Mouse (Mus musculus) lung, embryonic 16.5 days (tissue): ENCODE measurements around the gene Mief1. TPM values are rescaled to one million over a fixed set of nuclear protein-coding genes. Genes with fewer than 3 reads are reported as not detected.

Experiments
- ATAC-seq: fragments of 200-750 bp; cut with Nextera tagmentation; 2 replicates; pipeline ENCODE4 v1.8.0; 2017; ENCODE audit warnings: low read depth, mild to moderate bottlenecking, moderate library complexity
- H3K27ac ChIP-seq: fragments of 300-500 bp; sonication (generic); 2 replicates; pipeline ENCODE4 v1.5.1; 2014; ENCODE audit warnings: mild to moderate bottlenecking, control low read depth, low read length
- H3K27me3 ChIP-seq: fragments of 300-500 bp; sonication (generic); 2 replicates; pipeline ENCODE4 v1.6.1; 2014; ENCODE audit warnings: low read depth, low read length, mixed read lengths; ENCODE audit not compliant: control insufficient read depth, insufficient read depth
- H3K36me3 ChIP-seq: fragments of 300-500 bp; sonication (generic); 2 replicates; pipeline ENCODE4 v1.6.1; 2014; ENCODE audit warnings: low read length; ENCODE audit not compliant: control insufficient read depth, insufficient read depth
- H3K4me1 ChIP-seq: fragments of 300-500 bp; sonication (generic); replicated peaks from 2 replicates; pipeline ENCODE4 v1.6.1; 2014; ENCODE audit warnings: low read length, mixed read lengths; ENCODE audit not compliant: control insufficient read depth, insufficient read depth
- H3K4me2 ChIP-seq: fragments of 300-500 bp; sonication (generic); 2 replicates; pipeline ENCODE4 v1.6.1; 2014; ENCODE audit warnings: low read depth, low read length, control low read depth
- H3K4me3 ChIP-seq: fragments of 300-500 bp; sonication (generic); 2 replicates; pipeline ENCODE4 v1.5.1; 2014; ENCODE audit warnings: mild to moderate bottlenecking, low read length, control low read depth
- H3K9ac ChIP-seq: fragments of 300-500 bp; sonication (generic); 2 replicates; pipeline ENCODE4 v1.6.1; 2014; ENCODE audit warnings: low read length, control low read depth
- H3K9me3 ChIP-seq: fragments of 300-500 bp; sonication (generic); 2 replicates; pipeline ENCODE4 v1.6.1; 2016; ENCODE audit warnings: low read length; ENCODE audit not compliant: control insufficient read depth
- WGBS: fragments of 180-500 bp; shearing (Covaris S2); extraction: QIAGEN DNeasy Blood & Tissue Kit; methylation state at CpG from one replicate; pipeline ENCODE4 v1.1.7; 2014; 5-methylcytosine and 5-hydroxymethylcytosine counted together
- polyA plus RNA-seq: library from polyadenylated mRNA; unstranded; fragments of >200 nt; fragmentation: Nextera tagmentation; extraction: Ambion mirVana; gene quantifications from 2 replicates; pipeline ENCODE4 v1.2.1, GENCODE M21; 2015

The Mief1 gene
- polyA plus RNA-seq, 1 experiment from 2014 or later = 28.4 TPM

DNA sequence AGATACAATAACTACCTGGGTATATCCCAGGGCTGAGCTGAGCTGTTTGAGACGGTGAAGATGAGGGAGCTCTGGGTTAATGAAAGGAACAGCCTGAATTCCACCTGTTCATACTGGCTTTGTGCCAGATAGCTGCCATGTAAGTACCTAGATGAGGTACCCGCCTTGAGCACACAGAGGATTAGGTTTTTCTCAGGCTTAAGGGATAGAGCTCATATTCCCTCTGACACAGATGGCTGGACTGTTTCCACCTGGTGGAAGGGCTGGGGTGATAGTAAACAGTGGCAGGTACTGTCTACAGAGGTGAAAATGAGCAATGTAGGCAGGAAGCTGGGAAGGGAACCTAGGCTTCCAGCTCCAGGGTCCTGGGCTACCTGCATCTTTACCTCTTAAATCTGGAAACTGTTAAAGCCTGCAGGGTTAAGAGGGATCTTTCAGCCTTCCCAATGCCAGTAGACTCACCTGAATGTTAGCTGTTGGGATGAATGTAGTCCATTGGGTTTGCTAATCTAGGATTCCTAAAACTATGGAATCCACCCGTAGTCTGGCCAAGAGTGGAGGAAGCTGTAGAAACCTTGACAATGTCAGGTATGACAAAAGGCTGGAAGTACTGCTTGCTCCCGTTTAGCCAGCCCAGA lies 23.9 kb downstream of the Mief1 start:
- Histone ChIP-seq H3K4me1 (peaks cover 25% of the 10 kb centered on the region), H3K27ac (peak overlapping the region; percentile 48), H3K4me2 (peak overlapping the region; percentile 95), H3K27me3 (no peaks in the 10 kb centered on the region), H3K9ac (no peak overlapping the region), H3K36me3 (peaks cover 26% of the 10 kb centered on the region), H3K4me3 (0 out of 2 replicates have a peak overlapping the region, but pooled peaks have one; percentile 2), H3K9me3 (no peaks in the 10 kb centered on the region)
- WGBS = 20% methylated on average over 4 of the region's 4 CpGs
- ATAC-seq = no peak

DNA sequence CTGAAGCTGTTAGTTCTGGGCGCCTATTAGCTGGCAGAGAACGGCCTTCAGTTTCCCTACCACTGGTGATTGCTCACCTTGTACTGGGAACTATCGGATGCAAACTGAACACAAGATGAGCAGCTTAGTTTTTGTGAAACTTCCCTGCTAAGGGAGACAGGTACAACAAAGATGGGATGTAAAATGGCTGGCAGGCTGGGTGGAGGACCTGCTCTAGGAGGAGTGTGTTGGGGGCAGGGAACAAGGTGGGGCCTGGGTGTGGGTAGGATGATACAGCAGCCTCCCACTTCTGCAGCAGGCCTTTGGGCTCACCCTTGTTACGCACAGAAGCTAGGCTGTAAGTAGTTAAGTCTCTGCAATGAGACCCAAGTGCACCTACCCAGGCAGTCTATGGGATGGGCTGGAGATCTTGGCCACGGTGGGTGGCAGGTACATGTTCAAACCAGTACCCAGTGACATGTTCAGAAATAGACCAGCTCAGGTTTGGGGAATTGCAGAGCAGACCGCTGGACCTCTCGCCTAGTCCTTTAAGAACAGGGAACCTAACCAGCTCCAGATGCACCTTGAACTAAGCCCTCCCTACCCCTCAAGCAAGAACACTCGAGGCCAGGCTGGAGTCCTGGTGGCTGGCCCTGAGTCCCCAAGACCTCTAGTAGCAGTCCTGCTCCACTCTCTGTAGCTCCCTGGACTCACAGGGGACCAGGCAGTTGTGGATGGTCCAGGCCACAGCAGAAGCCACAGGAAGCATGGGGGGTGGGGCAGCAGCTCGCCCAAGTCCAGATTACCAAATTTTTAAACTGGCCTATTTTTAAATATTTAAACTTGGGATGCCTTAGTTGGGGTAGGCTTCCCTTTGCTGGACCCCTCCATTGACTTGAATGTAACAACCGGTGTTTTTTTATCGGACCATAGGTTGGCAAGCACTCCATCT lies 24.7 kb downstream of the Mief1 start:
- 55% methylated on average over 11 of the region's 11 CpGs for WGBS
- no peak overlapping the region for H3K9ac ChIP-seq
- no peak overlapping the region for H3K4me2 ChIP-seq

GRCm38 (mm10) chr15:80259406-80260045 lies 25.7 kb downstream of the Mief1 start:
- Histone ChIP-seq H3K27ac (0 out of 2 replicates have a peak overlapping the region, but pooled peaks have one; percentile 20), H3K27me3 (no peaks in the 10 kb centered on the region), H3K4me2 (no peak overlapping the region), H3K9ac (no peak overlapping the region), H3K4me3 (no peak overlapping the region), H3K9me3 (no peaks in the 10 kb centered on the region), H3K4me1 (peaks cover 23% of the 10 kb centered on the region), H3K36me3 (peaks cover 26% of the 10 kb centered on the region)
- ATAC-seq = no peak
- WGBS = 73% methylated on average over 8 of the region's 8 CpGs

More for the DNA sequence above, 24.7 kb downstream of the Mief1 start:
- Histone ChIP-seq H3K4me1 (peaks cover 31% of the 10 kb centered on the region), H3K36me3 (peaks cover 26% of the 10 kb centered on the region), H3K4me3 (0 out of 2 replicates have a peak overlapping the region, but pooled peaks have one; percentile 2), H3K27ac (peak overlapping the region; percentile 48), H3K27me3 (no peaks in the 10 kb centered on the region), H3K9me3 (no peaks in the 10 kb centered on the region)
- no peak for ATAC-seq

- 8% methylated on average over 3 of the region's 3 CpGs for whole genome bisulfite sequencing
- no peaks in the 10 kb centered on the region for H3K9me3 ChIP-seq
- H3K4me1 ChIP-seq = peaks cover 25% of the 10 kb centered on the region
- H3K4me3 ChIP-seq = no peak overlapping the region
- no peak overlapping the region for H3K9ac ChIP-seq
- peaks cover 26% of the 10 kb centered on the region for H3K36me3 ChIP-seq
- no peak for ATAC-seq
- no peaks in the 10 kb centered on the region for H3K27me3 ChIP-seq
- no peak overlapping the region for H3K27ac ChIP-seq
- H3K4me2 ChIP-seq = no peak overlapping the region
These were observed 26.9 kb downstream of the Mief1 start for GRCm38 (mm10) chr15:80260677-80261076.

DNA sequence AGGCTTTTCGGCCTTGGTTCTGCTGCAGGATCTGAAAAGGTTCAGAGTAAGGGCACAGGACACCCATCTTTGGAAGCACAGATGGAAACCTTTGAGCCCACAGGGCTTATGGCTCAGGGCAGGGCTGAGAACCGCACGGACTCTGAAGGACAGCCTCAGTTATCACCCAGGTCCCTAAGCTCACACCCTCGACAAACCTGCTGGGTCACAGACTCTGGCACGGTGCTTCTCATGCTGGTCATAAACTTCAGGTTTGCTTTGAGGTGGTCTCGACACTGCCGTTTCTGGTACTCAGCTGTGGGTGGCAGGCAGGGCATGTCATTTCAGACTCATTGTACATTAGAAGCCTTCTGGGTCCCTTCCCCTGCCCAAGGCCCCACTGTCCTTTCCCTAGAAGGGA lies 27.3 kb downstream of the Mief1 start:
- peaks cover 25% of the 10 kb centered on the region for H3K4me1 ChIP-seq
- H3K9me3 ChIP-seq = no peaks in the 10 kb centered on the region
- H3K4me3 ChIP-seq = no peak overlapping the region
- ATAC-seq = no peak
- H3K27me3 ChIP-seq = no peaks in the 10 kb centered on the region
- H3K4me2 ChIP-seq = no peak overlapping the region
- WGBS = 73% methylated on average over 7 of the region's 7 CpGs
- peaks cover 25% of the 10 kb centered on the region for H3K36me3 ChIP-seq
- H3K9ac ChIP-seq = no peak overlapping the region
- H3K27ac ChIP-seq = no peak overlapping the region

GRCm38 (mm10) chr15:80263610-80264575 lies 30.1 kb downstream of the Mief1 start, which contains the start of gene Rps19bp1:
TSS of gene Rps19bp1 (minus strand) at chr15:80264315.
- Histone ChIP-seq H3K4me1 (peaks cover 10% of the 10 kb centered on the region), H3K27me3 (no peaks in the 10 kb centered on the region), H3K4me2 (peak within 1 kb of the TSS; percentile 92), H3K36me3 (peaks cover 4% of the 10 kb centered on the region), H3K9me3 (no peaks in the 10 kb centered on the region), H3K9ac (peak within 1 kb of the TSS; percentile 90), H3K27ac (peak within 1 kb of the TSS; percentile 63), H3K4me3 (peak within 1 kb of the TSS; percentile 92)
- peak; percentile 94 for ATAC-seq
- WGBS = under 1% methylated on average over 66 of the region's 66 CpGs

- H3K27me3 ChIP-seq = no peaks in the 10 kb centered on the region
- ATAC-seq = no peak
These were observed 32.5 kb downstream of the Mief1 start for GRCm38 (mm10) chr15:80266281-80266680.

GRCm38 (mm10) chr15:80271858-80272396 lies 38.1 kb downstream of the Mief1 start:
- Histone ChIP-seq H3K9me3 (no peaks in the 10 kb centered on the region; the same call in 1 of the 2 replicates), H3K4me2 (no peak overlapping the region), H3K27ac (no peak overlapping the region), H3K4me1 (no peaks in the 10 kb centered on the region), H3K9ac (no peak overlapping the region), H3K27me3 (no peaks in the 10 kb centered on the region), H3K36me3 (no peaks in the 10 kb centered on the region), H3K4me3 (no peak overlapping the region)
- no peak for ATAC-seq
- 75% methylated on average over 3 of the region's 3 CpGs for WGBS

More at GRCm38 (mm10) chr15:80266281-80266680, 32.5 kb downstream of the Mief1 start:
- H3K27ac ChIP-seq = no peak overlapping the region
- H3K4me3 ChIP-seq = no peak overlapping the region
- WGBS = 0% methylated on average over 2 of the region's 2 CpGs
- no peaks in the 10 kb centered on the region for H3K36me3 ChIP-seq
- H3K9ac ChIP-seq = no peak overlapping the region
- no peaks in the 10 kb centered on the region; the same call in 1 of the 2 replicates for H3K9me3 ChIP-seq
- peaks cover 10% of the 10 kb centered on the region for H3K4me1 ChIP-seq
- H3K4me2 ChIP-seq = no peak overlapping the region
